Mouse (Mus musculus): ENCODE results near the gene Slc25a48. TPM values are rescaled to one million over a fixed set of nuclear protein-coding genes. Genes with fewer than 3 reads are reported as not detected.

The Slc25a48 gene
- polyA plus RNA-seq, 1 experiment from 2014 or later: 0.03 TPM

- Histone ChIP-seq H3K9ac (ENCODE audit: low read depth, low read length) (no peak overlapping the region), H3K36me3 (ENCODE audit: control insufficient read depth, insufficient read depth) (no peaks in the 10 kb centered on the region), H3K4me2 (replicated peaks; ENCODE audit: low read depth) (no peak overlapping the region), H3K4me1 (replicated peaks; ENCODE audit: control insufficient read depth, insufficient read depth, low read length) (no peaks in the 10 kb centered on the region), H3K27ac (ENCODE audit: low read depth, low read length) (no peak overlapping the region), H3K27me3 (replicated peaks; ENCODE audit: control insufficient read depth, insufficient read depth, low read length) (no peaks in the 10 kb centered on the region), H3K4me3 (ENCODE audit: low read depth, low read length) (no peak overlapping the region), H3K9me3 (ENCODE audit: control insufficient read depth) (no peaks in the 10 kb centered on the region)
- no peak for ATAC-seq
- no peak for TF ChIP-seq CTCF (IDR thresholded peaks at IDR 0.05; ENCODE audit: low read depth)
- 88% methylated on average over 9 of the region's 9 CpGs for WGBS
Measured at GRCm38 (mm10) chr13:56472661-56473060, 34.5 kb downstream of the Slc25a48 start.

GRCm38 (mm10) chr13:56475363-56475762 is 37.2 kb downstream of the Slc25a48 start:
- Histone ChIP-seq H3K36me3 (ENCODE audit: control insufficient read depth, insufficient read depth) (no peaks in the 10 kb centered on the region), H3K27ac (ENCODE audit: low read depth, low read length) (no peak overlapping the region), H3K9me3 (ENCODE audit: control insufficient read depth) (no peaks in the 10 kb centered on the region), H3K27me3 (replicated peaks; ENCODE audit: control insufficient read depth, insufficient read depth, low read length) (no peaks in the 10 kb centered on the region), H3K9ac (ENCODE audit: low read depth, low read length) (no peak overlapping the region), H3K4me2 (replicated peaks; ENCODE audit: low read depth) (no peak overlapping the region), H3K4me1 (replicated peaks; ENCODE audit: control insufficient read depth, insufficient read depth, low read length) (no peaks in the 10 kb centered on the region), H3K4me3 (ENCODE audit: low read depth, low read length) (no peak overlapping the region)
- peak; percentile 93 for TF ChIP-seq CTCF (IDR thresholded peaks at IDR 0.05; ENCODE audit: low read depth)
- 29% methylated on average over 4 of the region's 4 CpGs for WGBS
- ATAC-seq: no peak

GRCm38 (mm10) chr13:56476790-56477189 is 38.6 kb downstream of the Slc25a48 start:
- 74% methylated on average over 5 of the region's 5 CpGs for WGBS
- H3K9ac ChIP-seq (ENCODE audit: low read depth, low read length): no peak overlapping the region
- H3K27me3 ChIP-seq (replicated peaks; ENCODE audit: control insufficient read depth, insufficient read depth, low read length): no peaks in the 10 kb centered on the region
- H3K4me1 ChIP-seq (replicated peaks; ENCODE audit: control insufficient read depth, insufficient read depth, low read length): no peaks in the 10 kb centered on the region
- no peak for ATAC-seq
- TF ChIP-seq CTCF (IDR thresholded peaks at IDR 0.05; ENCODE audit: low read depth): no peak
- H3K36me3 ChIP-seq (ENCODE audit: control insufficient read depth, insufficient read depth): no peaks in the 10 kb centered on the region
- H3K4me3 ChIP-seq (ENCODE audit: low read depth, low read length): no peak overlapping the region
- H3K4me2 ChIP-seq (replicated peaks; ENCODE audit: low read depth): no peak overlapping the region
- no peaks in the 10 kb centered on the region for H3K9me3 ChIP-seq (ENCODE audit: control insufficient read depth)
- H3K27ac ChIP-seq (ENCODE audit: low read depth, low read length): no peak overlapping the region

- TF ChIP-seq CTCF (IDR thresholded peaks at IDR 0.05; ENCODE audit: low read depth): no peak
- no peak overlapping the region for H3K4me2 ChIP-seq (replicated peaks; ENCODE audit: low read depth)
- H3K27ac ChIP-seq (ENCODE audit: low read depth, low read length): no peak overlapping the region
- no peak overlapping the region for H3K9ac ChIP-seq (ENCODE audit: low read depth, low read length)
- ATAC-seq: no peak
- H3K9me3 ChIP-seq (ENCODE audit: control insufficient read depth): no peaks in the 10 kb centered on the region
- H3K27me3 ChIP-seq (replicated peaks; ENCODE audit: control insufficient read depth, insufficient read depth, low read length): no peaks in the 10 kb centered on the region
- no peaks in the 10 kb centered on the region for H3K36me3 ChIP-seq (ENCODE audit: control insufficient read depth, insufficient read depth)
- 38% methylated on average over 6 of the region's 6 CpGs for whole genome bisulfite sequencing
- H3K4me1 ChIP-seq (replicated peaks; ENCODE audit: control insufficient read depth, insufficient read depth, low read length): no peaks in the 10 kb centered on the region
- H3K4me3 ChIP-seq (ENCODE audit: low read depth, low read length): no peak overlapping the region
Measured at GRCm38 (mm10) chr13:56477271-56477670, 39.1 kb downstream of the Slc25a48 start.

GRCm38 (mm10) chr13:56478027-56478426 is 39.9 kb downstream of the Slc25a48 start:
- Histone ChIP-seq H3K9ac (ENCODE audit: low read depth, low read length) (no peak overlapping the region), H3K27me3 (replicated peaks; ENCODE audit: control insufficient read depth, insufficient read depth, low read length) (no peaks in the 10 kb centered on the region), H3K4me1 (replicated peaks; ENCODE audit: control insufficient read depth, insufficient read depth, low read length) (no peaks in the 10 kb centered on the region), H3K4me3 (ENCODE audit: low read depth, low read length) (no peak overlapping the region), H3K36me3 (ENCODE audit: control insufficient read depth, insufficient read depth) (no peaks in the 10 kb centered on the region), H3K4me2 (replicated peaks; ENCODE audit: low read depth) (no peak overlapping the region), H3K9me3 (ENCODE audit: control insufficient read depth) (no peaks in the 10 kb centered on the region), H3K27ac (ENCODE audit: low read depth, low read length) (no peak overlapping the region)
- 83% methylated on average over 6 of the region's 6 CpGs for WGBS
- ATAC-seq: no peak
- 0 out of 2 replicates have a peak, but pooled peaks have one; percentile 29 for TF ChIP-seq CTCF (IDR thresholded peaks at IDR 0.05; ENCODE audit: low read depth)

GRCm38 (mm10) chr13:56482146-56482545 is 44.0 kb downstream of the Slc25a48 start, which contains the start of gene Il9:
Gene Il9, minus strand, starts transcription at chr13:56482246.
- no peak for ATAC-seq
- Histone ChIP-seq H3K27ac (ENCODE audit: low read depth, low read length) (no peak within 1 kb of the TSS), H3K36me3 (ENCODE audit: control insufficient read depth, insufficient read depth) (no peaks in the 10 kb centered on the region), H3K4me3 (ENCODE audit: low read depth, low read length) (no peak within 1 kb of the TSS), H3K4me2 (replicated peaks; ENCODE audit: low read depth) (no peak within 1 kb of the TSS), H3K9me3 (ENCODE audit: control insufficient read depth) (no peaks in the 10 kb centered on the region), H3K4me1 (replicated peaks; ENCODE audit: control insufficient read depth, insufficient read depth, low read length) (no peaks in the 10 kb centered on the region), H3K9ac (ENCODE audit: low read depth, low read length) (no peak within 1 kb of the TSS), H3K27me3 (replicated peaks; ENCODE audit: control insufficient read depth, insufficient read depth, low read length) (no peaks in the 10 kb centered on the region)
- TF ChIP-seq CTCF (IDR thresholded peaks at IDR 0.05; ENCODE audit: low read depth): no peak
- 78% methylated on average over 3 of the region's 3 CpGs for WGBS

- no peaks in the 10 kb centered on the region for H3K27me3 ChIP-seq (replicated peaks; ENCODE audit: control insufficient read depth, insufficient read depth, low read length)
- H3K9me3 ChIP-seq (ENCODE audit: control insufficient read depth): no peaks in the 10 kb centered on the region
- 40% methylated on average over 5 of the region's 5 CpGs for WGBS
- no peak overlapping the region for H3K4me2 ChIP-seq (replicated peaks; ENCODE audit: low read depth)
- H3K4me1 ChIP-seq (replicated peaks; ENCODE audit: control insufficient read depth, insufficient read depth, low read length): no peaks in the 10 kb centered on the region
- H3K9ac ChIP-seq (ENCODE audit: low read depth, low read length): no peak overlapping the region
- no peak overlapping the region for H3K27ac ChIP-seq (ENCODE audit: low read depth, low read length)
- ATAC-seq: no peak
- no peak overlapping the region for H3K4me3 ChIP-seq (ENCODE audit: low read depth, low read length)
- H3K36me3 ChIP-seq (ENCODE audit: control insufficient read depth, insufficient read depth): no peaks in the 10 kb centered on the region
- TF ChIP-seq CTCF (IDR thresholded peaks at IDR 0.05; ENCODE audit: low read depth): no peak
Measured at GRCm38 (mm10) chr13:56488012-56488411, 49.9 kb downstream of the Slc25a48 start.
